Mouse (Mus musculus): Measurements from ENCODE around the gene Dscam.

DNA sequence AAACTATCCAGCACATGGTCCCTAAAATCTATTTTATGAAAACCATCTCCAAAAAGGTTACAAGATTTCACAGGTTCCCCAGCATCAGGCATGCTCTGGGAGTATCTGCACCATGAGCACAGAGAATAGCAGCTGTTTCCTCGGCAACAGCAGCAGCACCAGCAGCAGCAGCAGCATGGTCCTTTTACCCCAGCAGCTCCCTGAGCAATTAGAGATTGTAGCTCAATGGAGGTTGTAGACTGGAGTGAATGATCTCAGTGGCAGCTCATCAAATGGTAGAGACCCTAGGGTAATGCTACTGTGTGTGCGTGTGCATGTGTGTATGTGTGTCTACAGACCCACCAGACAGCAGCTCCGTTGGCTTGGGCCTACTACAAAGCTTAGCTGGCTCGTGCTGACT is 21.7 kb upstream of the Dscam start:
- TF ChIP-seq CTCF (IDR thresholded peaks at IDR 0.05; ENCODE audit: control insufficient read depth, insufficient read depth, low read length), result no peak
- no peak for TF ChIP-seq POLR2A (IDR thresholded peaks at IDR 0.05; ENCODE audit: borderline replicate concordance, control insufficient read depth, low read depth, low read length)
